Mouse (Mus musculus): ENCODE data around the gene Gast.
A peak's percentile ranks its signal among the peaks of the same experiment; 100 is the strongest.

- TF ChIP-seq CTCF (IDR thresholded peaks at IDR 0.05; ENCODE audit: insufficient read depth, low read length) (peak; percentile 55; the same call in 1 of the 2 replicates), POLR2A (IDR thresholded peaks at IDR 0.05; ENCODE audit: borderline replicate concordance, extremely low read depth, low read depth, low read length) (no peak)
Measured at GRCm38 (mm10) chr11:100297801-100298200, 36.4 kb upstream of the Gast start.

Data from lung, adult 2 months (tissue).